Mouse (Mus musculus) stomach, embryonic 14.5 days (tissue): ENCODE data around the gene Tfpi. TPM values are rescaled to one million over a fixed set of nuclear protein-coding genes. Genes with fewer than 3 reads are reported as not detected.
A peak's percentile ranks its signal among the peaks of the same experiment; 100 is the strongest.

ENCODE experiments used
- ATAC-seq: fragments of 200-750 bp; cut with Nextera tagmentation; 2 replicates; pipeline ENCODE4 v1.8.0; 2017; ENCODE audit warnings: low read depth, moderate TSS enrichment; ENCODE audit not compliant: insufficient number of reproducible peaks, insufficient read depth, low FRiP score
- H3K27ac ChIP-seq: fragments of 300-500 bp; sonication (generic); 2 replicates; pipeline ENCODE4 v1.5.1; 2014; ENCODE audit warnings: mild to moderate bottlenecking, low read length, moderate library complexity, mixed read lengths
- H3K27me3 ChIP-seq: fragments of 300-500 bp; sonication (generic); 2 replicates; pipeline ENCODE4 v1.6.1; 2014; ENCODE audit warnings: low read length, control low read depth, mixed read lengths; ENCODE audit not compliant: control insufficient read depth, insufficient read depth
- H3K36me3 ChIP-seq: fragments of 300-500 bp; sonication (generic); 2 replicates; pipeline ENCODE4 v1.6.1; 2014; ENCODE audit warnings: mild to moderate bottlenecking, control low read depth, low read length, moderate library complexity, mixed read lengths; ENCODE audit not compliant: control insufficient read depth, insufficient read depth
- H3K4me1 ChIP-seq: fragments of 300-500 bp; sonication (generic); 2 replicates; pipeline ENCODE4 v1.6.1; 2014; ENCODE audit warnings: low read length, control low read depth, mixed read lengths; ENCODE audit not compliant: control insufficient read depth, insufficient read depth
- H3K4me2 ChIP-seq: fragments of 300-500 bp; sonication (generic); replicated peaks from 2 replicates; pipeline ENCODE4 v1.6.1; 2014; ENCODE audit warnings: low read depth, low read length, control low read depth
- H3K4me3 ChIP-seq: fragments of 300-500 bp; sonication (generic); 2 replicates; pipeline ENCODE4 v1.5.1; 2014; ENCODE audit warnings: low read depth, low read length, control low read depth
- H3K9ac ChIP-seq: fragments of 300-500 bp; sonication (generic); replicated peaks from 2 replicates; pipeline ENCODE4 v1.6.1; 2014; ENCODE audit warnings: low read depth, mild to moderate bottlenecking, control low read depth, low read length, moderate library complexity, mixed read lengths
- H3K9me3 ChIP-seq: fragments of 300-500 bp; sonication (generic); 2 replicates; pipeline ENCODE4 v1.6.1; 2016; ENCODE audit warnings: low read depth, low read length, control low read depth; ENCODE audit not compliant: control insufficient read depth
- WGBS: fragments of 180-500 bp; shearing (Covaris S2); extraction: QIAGEN DNeasy Blood & Tissue Kit; methylation state at CpG from one replicate; pipeline ENCODE4 v1.1.7; 2014; 5-methylcytosine and 5-hydroxymethylcytosine counted together
- polyA plus RNA-seq: library from polyadenylated mRNA; unstranded; fragments of >200 nt; fragmentation: Nextera tagmentation; extraction: Ambion mirVana; gene quantifications from 2 replicates; pipeline ENCODE4 v1.2.1, GENCODE M21; 2014

Gene Tfpi
- 48.3 and 49.4 TPM in 2 replicates for polyA plus RNA-seq

GRCm38 (mm10) chr2:84476577-84476976 lies at the start of gene Tfpi:
TSS of gene Tfpi (minus strand) at chr2:84476775.
- Histone ChIP-seq H3K27ac (peak within 1 kb of the TSS; percentile 67; the same call in 1 of the 2 replicates), H3K27me3 (no peaks in the 10 kb centered on the region), H3K4me2 (peak within 1 kb of the TSS; percentile 48), H3K9me3 (no peaks in the 10 kb centered on the region), H3K36me3 (no peaks in the 10 kb centered on the region), H3K9ac (peak within 1 kb of the TSS; percentile 34; the same call in 1 of the 2 replicates), H3K4me1 (no peaks in the 10 kb centered on the region), H3K4me3 (peak within 1 kb of the TSS; percentile 26)
- no peak; the same call in 1 of the 2 replicates for ATAC-seq
- 24% methylated on average over 4 of the region's 4 CpGs for WGBS

- no peak overlapping the region for H3K9ac ChIP-seq
- no peaks in the 10 kb centered on the region for H3K9me3 ChIP-seq
Observed at GRCm38 (mm10) chr2:84526221-84526620, 49.6 kb upstream of the Tfpi start.

GRCm38 (mm10) chr2:84525806-84526205 lies 49.2 kb upstream of the Tfpi start:
- ATAC-seq: no peak
- Histone ChIP-seq H3K36me3 (no peaks in the 10 kb centered on the region), H3K9ac (no peak overlapping the region), H3K4me3 (no peak overlapping the region), H3K9me3 (no peaks in the 10 kb centered on the region), H3K4me1 (0 out of 2 replicates have a peak, but pooled peaks cover 3% of the 10 kb centered on the region), H3K27me3 (no peaks in the 10 kb centered on the region), H3K27ac (no peak overlapping the region), H3K4me2 (no peak overlapping the region)
- 56% methylated on average over 6 of the region's 6 CpGs for WGBS

More at GRCm38 (mm10) chr2:84526221-84526620, 49.6 kb upstream of the Tfpi start:
- Histone ChIP-seq H3K27me3 (no peaks in the 10 kb centered on the region), H3K36me3 (no peaks in the 10 kb centered on the region), H3K27ac (no peak overlapping the region), H3K4me1 (0 out of 2 replicates have a peak, but pooled peaks cover 3% of the 10 kb centered on the region), H3K4me3 (no peak overlapping the region), H3K4me2 (no peak overlapping the region)
- WGBS: 48% methylated on average over 7 of the region's 7 CpGs
- ATAC-seq: no peak

- Histone ChIP-seq H3K36me3 (no peaks in the 10 kb centered on the region), H3K4me1 (peaks cover 6% of the 10 kb centered on the region), H3K9ac (no peak overlapping the region), H3K4me3 (no peak overlapping the region), H3K27me3 (no peaks in the 10 kb centered on the region), H3K4me2 (no peak overlapping the region), H3K27ac (no peak overlapping the region), H3K9me3 (no peaks in the 10 kb centered on the region)
- 59% methylated on average over 5 of the region's 5 CpGs for WGBS
- peak; percentile 90 for ATAC-seq
Observed at GRCm38 (mm10) chr2:84525047-84525446, 48.5 kb upstream of the Tfpi start.

GRCm38 (mm10) chr2:84523994-84524393 lies 47.4 kb upstream of the Tfpi start:
- H3K9ac ChIP-seq: no peak overlapping the region
- no peaks in the 10 kb centered on the region for H3K27me3 ChIP-seq
- WGBS: 77% methylated on average over 6 of the region's 6 CpGs
- ATAC-seq: no peak
- H3K9me3 ChIP-seq: no peaks in the 10 kb centered on the region
- H3K27ac ChIP-seq: no peak overlapping the region
- no peak overlapping the region for H3K4me2 ChIP-seq
- H3K4me3 ChIP-seq: no peak overlapping the region
- peaks cover 17% of the 10 kb centered on the region for H3K4me1 ChIP-seq
- no peaks in the 10 kb centered on the region for H3K36me3 ChIP-seq

GRCm38 (mm10) chr2:84523103-84523865 lies 46.7 kb upstream of the Tfpi start:
- 59% methylated on average over 6 of the region's 6 CpGs for WGBS
- Histone ChIP-seq H3K9me3 (no peaks in the 10 kb centered on the region), H3K4me3 (no peak overlapping the region), H3K4me2 (no peak overlapping the region), H3K27me3 (no peaks in the 10 kb centered on the region), H3K36me3 (no peaks in the 10 kb centered on the region), H3K9ac (no peak overlapping the region), H3K27ac (peak overlapping the region; percentile 28; the same call in 1 of the 2 replicates), H3K4me1 (peaks cover 20% of the 10 kb centered on the region)
- ATAC-seq: no peak

GRCm38 (mm10) chr2:84519514-84520067 lies 43.0 kb upstream of the Tfpi start:
- H3K9ac ChIP-seq: no peak overlapping the region

GRCm38 (mm10) chr2:84518767-84519166 lies 42.2 kb upstream of the Tfpi start:
- Histone ChIP-seq H3K4me3 (no peak overlapping the region), H3K4me2 (peak overlapping the region; percentile 20; the same call in 1 of the 2 replicates)

More at GRCm38 (mm10) chr2:84519514-84520067, 43.0 kb upstream of the Tfpi start:
- Histone ChIP-seq H3K4me1 (peaks cover 17% of the 10 kb centered on the region), H3K9me3 (peaks cover 3% of the 10 kb centered on the region; the same call in 1 of the 2 replicates), H3K4me3 (no peak overlapping the region), H3K4me2 (peak overlapping the region; percentile 20; the same call in 1 of the 2 replicates), H3K27me3 (no peaks in the 10 kb centered on the region), H3K36me3 (no peaks in the 10 kb centered on the region), H3K27ac (peak overlapping the region; percentile 82)
- 27% methylated on average over 12 of the region's 12 CpGs for WGBS
- ATAC-seq: peak; percentile 85

More at GRCm38 (mm10) chr2:84518767-84519166, 42.2 kb upstream of the Tfpi start:
- 60% methylated on average over 5 of the region's 5 CpGs for WGBS
- Histone ChIP-seq H3K36me3 (no peaks in the 10 kb centered on the region), H3K27ac (peak overlapping the region; percentile 82), H3K4me1 (peaks cover 17% of the 10 kb centered on the region), H3K9me3 (peaks cover 3% of the 10 kb centered on the region; the same call in 1 of the 2 replicates), H3K9ac (no peak overlapping the region), H3K27me3 (no peaks in the 10 kb centered on the region)
- ATAC-seq: peak; percentile 53
